Mouse (Mus musculus) right cerebral cortex, adult 18-20 months (tissue): ENCODE measurements around the gene Grk3.
A peak's percentile ranks its signal among the peaks of the same experiment; 100 is the strongest.

Source experiments
- DNase-seq: peaks from one replicate; pipeline ENCODE4 v3.0.0; 2022; ENCODE audit warnings: mixed read lengths

Gene Grk3

DNA sequence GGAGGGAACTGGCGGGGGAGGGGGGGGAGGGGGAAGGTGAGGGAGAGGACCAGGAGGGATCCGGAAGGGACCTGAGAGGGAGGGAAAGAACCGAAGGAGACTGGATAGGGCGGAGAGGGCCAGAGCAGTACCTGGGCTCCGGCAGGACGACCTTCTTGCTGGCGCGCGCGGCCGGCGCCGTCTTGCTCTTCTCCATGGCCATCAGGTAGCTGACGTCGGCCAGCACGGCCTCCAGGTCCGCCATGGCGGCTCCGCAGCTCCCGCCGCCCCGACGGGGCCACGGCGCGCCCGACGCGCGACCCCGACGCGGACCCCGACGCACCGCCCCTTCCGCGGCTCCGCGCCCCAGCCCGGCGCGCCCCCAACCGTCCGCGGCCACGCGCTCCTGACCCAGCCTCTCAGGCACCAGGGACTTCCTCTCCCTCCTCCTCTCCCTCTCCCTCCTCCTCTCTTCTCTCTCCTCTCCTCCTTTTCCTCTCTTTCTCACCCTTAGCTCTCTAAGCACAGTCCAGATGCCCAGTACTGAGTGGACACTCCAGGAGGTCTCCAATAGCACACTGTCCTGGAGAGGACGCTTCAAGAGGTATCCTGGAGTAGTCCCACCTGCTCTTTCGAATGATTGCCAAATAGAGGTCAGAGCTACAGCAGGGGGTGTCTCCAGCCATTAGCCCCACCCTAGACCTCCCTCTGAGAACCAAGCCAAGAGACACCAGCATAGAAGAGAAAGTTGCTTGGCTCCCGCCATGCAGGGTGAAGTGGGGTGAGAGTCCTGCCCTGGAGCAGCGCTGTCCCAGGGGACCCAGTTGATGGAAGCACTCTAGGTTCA is at the start of gene Grk3:
Grk3 (minus strand) TSS at position 556 of the 826 bp plus-strand sequence.
- DNase-seq, result peak; percentile 73

DNA sequence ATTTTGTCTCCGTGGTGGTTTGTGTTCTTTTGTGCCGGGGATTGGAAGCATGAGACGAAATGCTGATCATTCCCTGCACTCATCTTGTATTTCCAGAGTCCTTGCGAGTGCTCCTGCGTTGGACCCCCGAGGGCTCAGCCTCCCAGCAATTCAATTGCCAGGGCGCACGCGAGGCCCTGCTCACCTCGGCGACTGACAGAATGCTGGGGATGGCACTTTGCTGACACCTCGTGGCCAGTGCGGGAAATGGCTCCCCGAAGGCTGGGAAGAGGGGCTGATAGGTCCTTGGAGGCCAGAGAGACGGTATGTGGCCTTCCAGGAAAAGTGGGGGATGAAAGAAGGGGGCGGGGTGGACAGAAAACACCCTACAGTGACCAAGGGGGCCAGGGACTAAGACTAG is 38.7 kb upstream of the Grk3 start:
- peak; percentile 78 for DNase-seq

DNA sequence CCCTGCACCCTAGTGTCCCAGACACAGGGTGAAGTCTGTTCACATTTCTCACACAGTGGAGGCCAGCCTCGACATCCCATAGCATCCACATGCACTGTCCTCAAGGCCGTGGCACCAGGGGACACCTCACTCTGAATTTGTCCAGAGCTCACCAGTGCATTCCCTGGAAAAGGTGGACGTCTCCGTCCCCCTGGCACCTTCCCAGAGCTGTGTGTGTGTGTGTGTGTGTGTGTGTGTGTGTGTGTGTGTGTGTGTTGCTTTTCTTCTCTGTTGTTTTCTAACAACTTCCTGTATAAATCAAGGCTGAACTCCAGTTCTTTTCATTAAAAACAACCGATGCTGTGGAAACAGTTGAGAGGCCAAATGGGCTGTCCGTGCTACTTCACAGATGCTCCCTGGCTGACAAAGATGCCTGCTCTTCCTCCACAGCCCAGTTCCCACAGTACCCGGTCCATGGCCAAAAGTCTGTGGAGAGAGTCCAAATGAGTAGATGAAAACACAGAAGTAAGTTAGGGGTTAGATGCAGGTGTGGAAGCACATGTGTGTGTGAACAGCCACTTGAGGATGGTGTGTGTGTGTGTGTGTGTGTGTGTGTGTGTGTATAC is 35.1 kb upstream of the Grk3 start:
- DNase-seq, result no peak

DNA sequence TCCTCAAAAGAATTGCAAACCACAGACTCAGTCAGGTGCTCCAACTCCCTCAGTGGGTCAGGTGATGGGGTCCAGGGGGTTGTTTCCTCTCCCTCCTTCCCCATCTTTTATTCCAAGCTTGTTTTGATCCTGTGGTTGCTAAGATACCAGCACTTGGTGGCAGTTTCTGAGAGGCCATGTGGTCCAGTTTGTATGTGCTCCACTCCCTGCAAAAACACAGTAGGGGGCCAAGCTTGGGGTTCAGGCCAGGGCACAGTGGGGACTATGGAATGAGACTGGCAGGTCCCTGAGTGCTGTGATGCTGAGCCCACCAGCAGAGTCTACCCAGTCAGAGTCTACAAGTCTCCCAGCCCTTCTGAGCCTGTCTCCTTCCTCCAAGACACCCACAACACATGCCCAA is 34.3 kb upstream of the Grk3 start:
- no peak for DNase-seq

DNA sequence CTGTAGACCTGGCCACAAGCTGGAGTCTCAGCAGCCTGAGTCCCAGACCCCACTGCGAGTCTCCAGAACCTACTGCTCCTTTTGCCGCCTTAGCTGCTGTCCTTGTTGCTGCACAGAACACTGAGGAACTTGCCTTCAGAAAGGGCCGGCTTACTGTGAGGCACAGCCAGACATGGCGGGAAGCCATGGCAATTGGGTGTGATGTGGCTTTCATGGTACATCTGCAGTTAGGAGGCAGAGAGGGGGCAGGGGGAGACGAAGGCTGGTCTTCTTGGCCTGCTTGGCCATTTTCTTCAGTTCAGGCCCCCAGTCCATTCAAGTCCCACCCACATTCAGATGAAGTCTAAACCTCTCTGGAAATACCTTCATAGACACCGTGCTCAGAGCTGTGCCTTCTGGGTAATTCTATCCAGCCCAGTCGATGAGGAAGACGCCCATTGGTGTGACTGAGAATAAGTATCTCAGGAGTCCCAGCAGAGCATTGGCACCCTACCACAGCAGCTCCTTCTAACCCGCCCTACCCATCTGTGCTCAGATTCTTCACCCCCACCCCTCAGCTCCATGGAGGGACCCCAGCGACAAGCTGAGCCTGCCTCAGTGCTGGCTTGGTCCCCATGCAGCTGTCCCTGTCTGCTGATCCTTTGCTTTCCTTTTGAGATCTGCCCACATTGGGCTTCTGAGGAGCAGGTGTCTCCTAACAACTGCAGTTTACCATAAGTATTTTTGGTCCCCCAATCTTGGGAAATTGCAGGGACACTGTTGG is 30.1 kb upstream of the Grk3 start:
- DNase-seq, result peak; percentile 43

DNA sequence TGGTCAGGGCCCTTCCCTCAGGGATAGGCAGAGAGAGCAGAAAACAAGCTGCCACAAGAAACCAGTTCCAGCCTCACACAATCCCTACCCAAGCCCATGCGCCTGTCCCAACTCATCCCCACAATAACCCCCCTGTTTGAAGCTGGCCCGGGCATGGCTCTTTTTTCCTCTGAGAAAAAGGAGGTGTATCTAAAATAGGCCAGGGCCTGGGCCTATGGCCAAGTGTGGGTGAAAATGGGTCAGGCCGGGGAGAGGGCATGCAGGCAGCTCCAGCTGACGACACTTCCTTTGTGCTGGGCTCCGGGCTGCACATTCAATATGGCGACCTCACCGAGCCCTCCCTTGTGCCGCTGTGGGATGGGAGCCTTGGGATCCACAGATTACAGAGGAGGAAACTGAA is 27.9 kb upstream of the Grk3 start:
- DNase-seq, result peak; percentile 66

DNA sequence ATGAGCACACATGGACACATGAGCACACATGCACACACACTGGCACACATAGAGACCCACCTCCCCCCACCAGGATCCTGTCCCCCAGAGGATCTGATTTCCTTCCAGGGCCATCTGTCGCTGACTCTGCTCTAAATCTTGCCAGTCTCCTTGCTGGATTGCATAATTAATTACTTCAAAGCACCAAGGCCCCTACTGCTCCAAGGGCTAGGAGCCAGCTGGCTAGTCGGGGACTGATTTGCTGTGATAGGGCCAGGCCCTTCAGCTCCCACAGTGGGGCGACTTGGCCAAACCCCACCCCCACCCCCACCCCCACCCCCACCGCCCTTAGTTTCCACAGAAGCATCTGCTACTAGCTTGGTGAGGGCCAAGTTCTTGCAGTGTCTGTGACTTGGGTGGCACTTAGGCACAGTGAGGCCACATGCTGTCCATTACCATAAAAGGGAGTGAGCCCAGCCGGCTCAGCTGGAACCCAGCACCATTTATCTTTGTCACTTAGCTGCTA is 26.0 kb upstream of the Grk3 start:
- peak; percentile 69 for DNase-seq

DNA sequence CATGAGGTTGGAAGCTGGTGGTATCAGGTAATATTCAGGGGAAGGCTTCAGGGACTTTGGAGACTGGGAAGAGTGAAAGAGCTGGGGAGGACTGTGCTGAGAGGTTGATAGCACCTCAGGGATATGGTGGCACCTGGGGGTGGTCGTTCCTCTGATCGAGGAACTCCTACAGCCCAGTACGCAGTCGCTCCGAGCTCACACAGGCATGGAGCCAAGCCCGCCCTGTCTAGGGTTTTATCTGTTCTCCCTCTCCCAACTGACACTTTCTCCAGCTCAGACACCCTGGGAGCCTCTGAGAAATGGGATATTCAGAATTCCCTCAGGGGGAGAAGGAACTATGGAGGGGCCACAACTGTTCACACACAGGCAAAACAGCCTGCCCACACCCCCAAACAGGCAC is 25.2 kb upstream of the Grk3 start:
- DNase-seq, result peak; percentile 46

DNA sequence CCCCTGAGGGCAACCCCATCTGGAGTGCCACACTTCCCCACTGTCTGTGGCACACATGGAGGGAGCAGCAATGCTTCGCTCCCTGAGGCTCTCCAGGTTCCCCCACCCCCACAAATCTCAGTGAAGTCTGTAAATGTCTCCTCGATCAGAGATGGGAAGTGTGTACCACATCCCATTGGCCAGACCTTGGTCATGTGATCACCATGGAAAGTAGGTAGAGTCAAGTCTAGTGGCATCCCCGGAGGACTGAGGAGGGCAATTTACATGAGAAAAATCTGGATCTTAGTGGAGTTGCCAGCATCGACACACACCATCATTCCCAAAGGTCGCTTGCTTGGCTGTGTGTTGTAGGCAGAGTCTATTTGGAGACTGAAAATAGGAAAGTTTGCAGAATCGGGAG is 23.0 kb upstream of the Grk3 start:
- no peak for DNase-seq

DNA sequence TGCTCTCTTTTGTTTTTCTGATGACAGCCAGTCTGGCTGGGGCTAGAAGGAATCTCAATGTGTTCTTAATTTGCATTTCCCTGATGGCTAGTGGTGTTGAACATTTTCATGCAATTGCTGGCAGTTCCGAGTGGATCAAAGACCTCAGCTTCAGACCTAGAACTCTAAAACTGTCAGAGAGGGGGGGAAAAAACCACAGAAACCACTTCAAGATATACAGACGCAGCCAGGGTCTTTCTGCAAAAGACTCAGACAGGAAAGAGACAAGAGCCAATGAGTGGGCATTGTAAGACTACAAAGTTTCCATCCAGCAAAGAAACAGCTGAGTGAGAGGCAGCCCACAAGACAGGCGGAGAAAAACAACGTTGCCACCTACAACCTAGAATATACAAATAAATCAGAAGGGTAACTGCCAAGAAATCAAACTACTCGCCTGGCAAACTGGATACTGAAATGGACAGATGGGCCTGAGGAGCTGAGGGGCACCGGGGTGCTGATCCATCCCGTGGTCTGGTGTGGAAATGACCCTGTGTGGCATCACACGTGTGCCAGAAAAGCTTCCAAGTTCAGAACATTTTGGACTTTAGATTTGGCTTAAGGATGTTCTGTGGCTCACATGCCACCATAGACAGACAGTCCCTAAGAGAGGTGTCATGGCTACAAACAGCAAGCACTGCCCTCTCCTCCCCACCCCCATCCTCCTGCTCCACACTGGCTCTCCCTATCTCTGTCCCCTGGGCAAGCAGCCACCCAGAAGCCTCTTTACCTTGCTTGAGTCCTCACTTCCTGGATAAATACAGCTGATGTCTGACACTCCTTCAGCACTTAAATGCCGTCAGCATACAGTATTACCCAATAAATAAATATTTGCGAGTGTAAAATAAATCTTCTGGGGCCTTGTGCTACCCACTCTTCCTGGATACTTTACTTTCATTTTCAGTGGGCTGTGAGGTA is 19.8 kb upstream of the Grk3 start:
- no peak for DNase-seq

DNA sequence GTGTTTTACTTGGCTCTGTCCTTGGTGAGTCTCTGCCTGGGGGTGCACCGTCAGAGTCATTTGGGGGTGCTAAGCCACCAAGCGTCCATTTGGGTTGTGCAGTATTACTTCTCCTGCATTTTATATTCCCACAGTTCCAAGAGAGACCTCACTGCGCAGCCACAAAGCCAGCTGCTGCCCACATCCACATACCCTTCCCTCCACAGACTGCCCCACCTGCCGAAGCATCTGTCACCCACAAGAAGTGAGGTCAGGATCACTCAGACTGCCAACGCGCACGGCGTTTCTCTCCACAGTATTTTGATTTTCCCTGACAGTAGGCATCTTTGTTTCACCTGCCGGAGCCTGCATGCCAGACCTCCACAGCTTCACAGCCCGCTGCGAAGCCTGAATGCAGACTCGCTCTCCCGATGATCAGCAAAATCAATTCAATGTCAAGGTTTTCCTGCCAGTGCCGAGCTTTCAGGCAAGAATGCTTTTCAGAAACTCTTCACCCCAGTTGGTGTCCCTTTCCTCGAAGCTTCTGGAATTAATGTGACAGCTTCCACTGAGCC is 15.7 kb upstream of the Grk3 start:
- DNase-seq, result no peak

DNA sequence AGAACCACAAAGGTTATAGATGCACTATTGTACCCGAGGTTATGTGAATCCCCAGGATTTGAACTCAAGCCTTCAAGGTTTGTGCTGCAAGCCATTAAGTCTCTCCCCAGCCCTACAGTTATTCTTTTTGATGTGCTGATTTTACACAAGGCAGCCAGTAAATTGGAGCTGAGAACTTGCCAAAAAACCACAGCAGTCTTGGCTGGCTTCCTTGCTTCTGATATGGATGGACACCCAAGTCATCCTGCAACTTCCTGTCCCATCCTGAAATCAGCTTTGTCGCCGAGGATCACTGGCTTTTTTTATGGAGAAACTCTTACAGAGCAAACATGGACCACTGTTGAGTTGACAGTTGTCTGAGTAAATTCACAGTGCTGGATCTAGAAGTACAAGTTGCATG is 14.5 kb upstream of the Grk3 start:
- no peak for DNase-seq

DNA sequence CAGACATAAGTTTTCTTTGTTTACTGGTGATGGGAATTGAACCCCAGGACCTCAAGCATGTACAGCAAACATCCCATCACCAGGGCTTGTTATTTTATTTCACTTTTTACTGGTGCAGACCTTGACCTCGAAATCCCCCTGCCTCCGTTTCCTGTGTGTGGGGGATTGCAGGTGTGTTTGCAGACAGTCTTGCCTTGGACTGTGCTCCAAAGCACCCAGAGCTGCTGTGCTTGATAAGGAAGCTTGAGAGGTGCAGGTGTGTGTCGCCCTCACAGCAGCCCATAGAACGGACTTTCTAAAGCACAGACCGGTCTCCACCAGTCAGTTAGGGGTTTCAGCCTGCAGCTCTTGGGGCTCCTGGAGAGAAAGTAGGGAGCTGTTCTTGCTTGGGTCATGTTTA is 11.1 kb upstream of the Grk3 start:
- no peak for DNase-seq

DNA sequence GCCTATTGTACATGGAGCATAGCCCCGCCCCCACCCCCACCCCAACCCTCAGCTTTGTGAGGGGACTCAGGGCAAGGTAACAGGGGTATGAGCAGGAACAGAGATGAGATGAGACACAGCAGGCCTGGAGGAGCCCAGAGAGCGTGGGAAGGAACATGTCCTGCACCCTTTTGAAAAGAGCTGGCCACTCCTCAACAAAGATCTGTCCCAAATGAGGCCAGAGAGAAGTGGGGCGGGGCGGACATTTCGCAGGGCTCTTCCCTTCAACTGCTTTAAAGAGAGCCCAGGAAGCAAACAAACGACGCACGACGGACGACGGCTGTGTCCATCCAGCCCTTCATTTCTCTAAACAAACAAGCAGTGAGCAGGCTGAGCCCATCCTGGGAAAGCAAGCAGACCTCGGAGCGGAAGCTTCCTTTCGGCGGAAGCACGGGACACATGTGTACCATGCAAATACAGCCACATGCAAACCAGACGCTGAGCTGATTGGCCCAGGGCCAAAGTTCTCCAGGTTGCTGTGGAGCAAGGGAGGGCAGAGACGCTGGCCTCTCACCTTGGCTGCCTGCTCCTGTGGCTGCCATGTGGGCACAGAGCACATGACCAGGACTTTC is 8.7 kb upstream of the Grk3 start:
- DNase-seq, result no peak

DNA sequence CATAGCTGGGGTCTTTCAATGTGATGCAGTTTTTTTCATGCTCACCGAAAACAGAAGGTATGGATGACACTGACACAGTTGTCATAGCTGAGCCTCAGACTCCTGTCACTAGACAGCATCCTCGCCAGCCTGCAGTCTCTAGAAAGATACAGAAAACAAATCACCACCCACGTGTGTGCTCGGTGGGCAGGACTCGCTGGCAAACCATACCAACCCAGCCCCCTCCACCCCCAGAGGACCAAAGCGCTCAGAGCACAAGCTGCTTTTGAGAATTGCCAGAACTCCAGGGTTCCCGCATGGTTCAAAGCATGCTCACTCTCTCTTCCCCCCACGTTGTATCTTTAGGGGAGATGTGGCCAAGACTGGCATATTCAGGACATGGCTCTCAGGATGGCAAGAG is 2.6 kb upstream of the Grk3 start:
- peak; percentile 74 for DNase-seq

DNA sequence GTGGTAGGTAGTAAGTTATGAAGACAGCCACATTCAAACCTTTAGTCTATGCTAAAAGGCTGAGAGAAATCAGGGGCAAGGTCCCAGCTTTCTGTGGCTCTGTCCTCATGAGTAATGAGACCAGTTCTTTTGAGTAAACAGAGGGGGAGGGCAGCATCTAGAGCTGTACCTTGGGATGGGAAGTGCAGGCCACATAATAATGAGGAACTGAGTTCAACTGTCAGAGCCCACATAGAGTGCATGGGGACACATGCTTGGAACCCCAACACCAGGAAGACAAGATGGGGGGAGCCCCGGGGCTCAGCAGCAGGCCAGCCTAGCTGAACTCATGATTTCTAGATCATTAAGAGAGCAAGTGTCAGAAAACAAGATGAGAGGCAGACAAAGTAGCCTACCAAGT is 1.4 kb upstream of the Grk3 start:
- DNase-seq, result no peak

DNA sequence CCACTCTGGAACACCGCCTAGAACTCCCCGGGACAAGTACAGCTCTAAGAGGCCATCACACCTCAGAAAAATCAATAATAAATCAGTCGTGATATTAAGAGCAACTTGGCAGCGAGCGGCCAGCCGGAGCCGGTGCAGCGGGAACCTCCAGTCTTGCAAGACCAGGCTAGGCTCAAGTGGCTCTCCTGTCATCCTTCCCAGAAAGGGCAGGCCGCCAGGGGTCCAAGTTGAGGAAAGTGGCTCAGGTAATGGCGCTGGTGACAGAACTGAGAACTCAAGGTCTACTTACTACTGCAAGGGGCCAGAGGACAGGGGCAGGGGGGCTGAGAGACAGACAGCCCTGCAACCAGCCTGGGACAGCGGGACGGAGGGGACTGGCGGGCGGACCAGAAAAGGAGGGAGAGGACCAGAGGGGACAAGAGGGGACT is 769 bp downstream of the Grk3 start:
- peak; percentile 37 for DNase-seq

DNA sequence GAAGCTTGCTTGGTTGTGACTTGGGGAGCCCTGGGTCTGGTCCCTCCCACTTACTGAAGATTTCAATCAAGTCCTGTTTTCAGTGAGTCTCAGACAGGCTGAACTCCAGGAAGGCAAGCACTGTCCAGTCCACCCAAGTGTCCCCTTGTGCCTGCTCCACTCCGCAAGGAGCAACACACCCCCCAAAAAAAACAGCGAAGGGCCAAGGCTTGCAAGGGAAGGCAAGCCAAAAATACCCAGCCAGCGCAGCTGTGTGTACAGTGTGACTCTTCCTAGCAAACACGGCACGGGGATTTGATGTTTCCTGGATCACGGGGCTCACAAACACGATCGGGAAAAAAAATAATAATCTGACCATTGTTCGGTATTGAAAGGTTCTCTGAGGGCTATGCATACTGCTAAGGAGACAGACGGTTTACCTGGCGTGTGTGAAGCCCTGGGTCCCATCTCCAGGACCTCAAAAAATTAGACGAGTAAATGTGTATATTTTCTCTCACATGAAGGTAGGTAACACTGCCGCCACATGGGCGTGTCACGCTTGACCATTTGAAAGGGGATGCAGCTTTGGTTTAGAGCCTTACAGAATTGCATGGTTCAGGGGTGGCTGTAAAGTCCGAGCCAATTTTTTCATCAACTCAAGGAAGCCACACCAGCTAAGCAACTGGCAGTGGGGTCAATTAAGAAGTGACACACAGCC is 1.3 kb downstream of the Grk3 start:
- DNase-seq, result peak; percentile 25

DNA sequence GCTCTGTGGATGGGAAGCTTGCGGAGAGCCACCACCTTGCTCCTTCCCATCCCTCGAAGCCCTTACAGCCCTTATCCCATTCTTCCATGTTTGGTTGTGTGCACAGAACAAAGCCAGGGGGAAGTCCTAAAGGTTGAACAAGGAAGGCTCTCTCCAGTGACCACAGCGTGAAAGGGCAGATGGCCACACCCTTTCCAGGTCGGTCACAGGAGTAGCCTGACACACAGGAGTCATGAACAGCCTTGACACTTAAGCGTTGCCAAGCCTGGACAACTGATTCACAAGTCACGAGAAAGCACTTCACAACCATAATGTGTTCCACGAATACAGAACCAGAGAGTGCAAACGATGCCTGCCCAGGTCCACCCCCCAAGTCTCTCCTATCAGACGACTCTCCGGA is 3.7 kb downstream of the Grk3 start:
- no peak for DNase-seq

DNA sequence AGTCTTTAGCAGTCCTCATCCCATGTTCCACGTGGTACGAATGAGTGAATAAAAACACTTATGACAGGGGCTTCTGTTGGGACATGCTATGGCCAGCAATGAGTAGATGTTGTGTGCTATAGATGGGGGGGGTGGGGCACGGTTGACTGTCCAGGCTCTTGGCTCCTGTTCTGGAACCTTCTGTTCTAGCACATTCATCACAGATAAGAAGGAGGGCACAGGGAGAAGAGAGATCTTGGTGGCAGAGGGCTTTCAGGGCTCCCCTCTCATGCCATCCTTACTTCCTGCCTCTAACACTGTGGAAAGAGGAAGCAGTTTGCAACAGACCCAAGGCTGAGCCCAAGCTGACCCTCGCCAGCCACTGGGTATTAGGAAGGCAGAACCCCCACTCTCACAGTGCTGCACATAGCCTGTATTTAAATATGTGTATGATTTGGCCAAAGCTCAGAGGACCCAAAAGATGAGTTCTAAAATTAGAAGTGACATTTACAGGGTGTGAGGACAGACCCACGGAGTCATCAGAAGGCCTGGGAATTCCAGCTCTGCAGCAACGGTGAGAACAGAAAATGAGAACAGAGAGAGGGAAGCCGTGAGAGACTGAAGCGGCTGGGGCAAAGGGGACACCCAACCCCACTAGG is 6.3 kb downstream of the Grk3 start:
- DNase-seq, result no peak

DNA sequence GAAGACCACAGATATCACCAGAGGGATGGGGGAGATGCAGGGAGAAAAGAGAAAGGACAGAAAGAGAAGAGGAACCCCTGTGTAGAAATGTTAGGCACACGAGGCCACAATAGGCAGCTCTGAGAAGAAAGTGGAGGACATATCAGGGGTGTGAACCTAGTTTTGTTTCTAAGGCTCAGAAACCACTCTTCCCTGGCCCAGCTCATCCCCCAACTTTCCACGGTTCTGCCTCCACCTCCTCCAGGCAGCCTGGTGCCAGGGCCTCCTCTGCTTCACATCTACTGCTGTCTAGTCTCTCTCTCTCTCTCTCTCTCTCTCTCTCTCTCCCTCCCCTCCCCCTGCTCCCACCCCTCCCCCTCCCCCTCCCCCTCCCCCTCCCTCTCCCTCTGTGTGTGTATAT is 7.1 kb downstream of the Grk3 start:
- DNase-seq, result no peak
